Mouse (Mus musculus): ENCODE measurements at regions not wholly inside any gene's neighbourhood (a gene's known extent, or its start where the extent isn't known, plus 50 kb on each side); places are given as distances from the start of the nearest gene placed in this dataset.

- no peak for DNase-seq (ENCODE audit: low spot score)
- no peak for TF ChIP-seq TAL1 (conservative IDR thresholded peaks at IDR 0.05; ENCODE audit: low read depth, low read length)
- TF ChIP-seq POLR2AphosphoS5 (IDR thresholded peaks at IDR 0.05; ENCODE audit: insufficient replicate concordance, low read depth, low read length): no peak
- no peak for TF ChIP-seq CTCF (IDR thresholded peaks at IDR 0.05; ENCODE audit: low read depth, low read length)
- H3K4me1 ChIP-seq (ENCODE audit: insufficient read depth, low read depth, low read length): no peaks in the 10 kb centered on the region
- no peaks in the 10 kb centered on the region for H3K36me3 ChIP-seq (replicated peaks)
- H3K27me3 ChIP-seq (ENCODE audit: insufficient read depth, low read length): no peaks in the 10 kb centered on the region
- ATAC-seq (ENCODE audit: extremely low read depth, insufficient number of reproducible peaks, low FRiP score, poor library complexity, severe bottlenecking): no peak
- no peak overlapping the region for H3K4me3 ChIP-seq (ENCODE audit: low read depth, low read length)
- peaks cover 49% of the 10 kb centered on the region for H3K9me3 ChIP-seq (replicated peaks)
Observed at GRCm38 (mm10) chr3:52622530-52622929, 354.4 kb downstream of the Foxo1 start.

- H3K4me1 ChIP-seq (ENCODE audit: insufficient read depth, low read depth, low read length): no peaks in the 10 kb centered on the region
- H3K27me3 ChIP-seq (ENCODE audit: insufficient read depth, low read length): no peaks in the 10 kb centered on the region
- no peak overlapping the region for H3K4me3 ChIP-seq (ENCODE audit: low read depth, low read length)
- H3K9me3 ChIP-seq (replicated peaks): peaks cover 48% of the 10 kb centered on the region
- TF ChIP-seq TAL1 (conservative IDR thresholded peaks at IDR 0.05; ENCODE audit: low read depth, low read length) (no peak), GATA2 (IDR thresholded peaks at IDR 0.05; ENCODE audit: borderline replicate concordance, low read depth, low read length) (no peak), POLR2AphosphoS5 (IDR thresholded peaks at IDR 0.05; ENCODE audit: insufficient replicate concordance, low read depth, low read length) (no peak), GATA1 (IDR thresholded peaks at IDR 0.05; ENCODE audit: borderline replicate concordance, low read length) (no peak), CTCF (IDR thresholded peaks at IDR 0.05; ENCODE audit: low read depth, low read length) (no peak)
- ATAC-seq (ENCODE audit: extremely low read depth, insufficient number of reproducible peaks, low FRiP score, poor library complexity, severe bottlenecking) (no peak), DNase-seq (ENCODE audit: low spot score) (no peak)
- no peaks in the 10 kb centered on the region for H3K36me3 ChIP-seq (replicated peaks)
Observed at GRCm38 (mm10) chr3:52621936-52622335, 353.8 kb downstream of the Foxo1 start.

GRCm38 (mm10) chr3:52618925-52619224 is 350.7 kb downstream of the Foxo1 start:
- Histone ChIP-seq H3K4me1 (ENCODE audit: insufficient read depth, low read depth, low read length) (no peaks in the 10 kb centered on the region), H3K27me3 (ENCODE audit: insufficient read depth, low read length) (no peaks in the 10 kb centered on the region), H3K36me3 (replicated peaks) (no peaks in the 10 kb centered on the region), H3K9me3 (replicated peaks) (peaks cover 39% of the 10 kb centered on the region), H3K4me3 (ENCODE audit: low read depth, low read length) (no peak overlapping the region)
- TF ChIP-seq GATA1 (IDR thresholded peaks at IDR 0.05; ENCODE audit: borderline replicate concordance, low read length) (no peak), CTCF (IDR thresholded peaks at IDR 0.05; ENCODE audit: low read depth, low read length) (no peak), POLR2AphosphoS5 (IDR thresholded peaks at IDR 0.05; ENCODE audit: insufficient replicate concordance, low read depth, low read length) (no peak), TAL1 (conservative IDR thresholded peaks at IDR 0.05; ENCODE audit: low read depth, low read length) (no peak), GATA2 (IDR thresholded peaks at IDR 0.05; ENCODE audit: borderline replicate concordance, low read depth, low read length) (no peak)
- no peak for ATAC-seq (ENCODE audit: extremely low read depth, insufficient number of reproducible peaks, low FRiP score, poor library complexity, severe bottlenecking)
- no peak for DNase-seq (ENCODE audit: low spot score)

DNA sequence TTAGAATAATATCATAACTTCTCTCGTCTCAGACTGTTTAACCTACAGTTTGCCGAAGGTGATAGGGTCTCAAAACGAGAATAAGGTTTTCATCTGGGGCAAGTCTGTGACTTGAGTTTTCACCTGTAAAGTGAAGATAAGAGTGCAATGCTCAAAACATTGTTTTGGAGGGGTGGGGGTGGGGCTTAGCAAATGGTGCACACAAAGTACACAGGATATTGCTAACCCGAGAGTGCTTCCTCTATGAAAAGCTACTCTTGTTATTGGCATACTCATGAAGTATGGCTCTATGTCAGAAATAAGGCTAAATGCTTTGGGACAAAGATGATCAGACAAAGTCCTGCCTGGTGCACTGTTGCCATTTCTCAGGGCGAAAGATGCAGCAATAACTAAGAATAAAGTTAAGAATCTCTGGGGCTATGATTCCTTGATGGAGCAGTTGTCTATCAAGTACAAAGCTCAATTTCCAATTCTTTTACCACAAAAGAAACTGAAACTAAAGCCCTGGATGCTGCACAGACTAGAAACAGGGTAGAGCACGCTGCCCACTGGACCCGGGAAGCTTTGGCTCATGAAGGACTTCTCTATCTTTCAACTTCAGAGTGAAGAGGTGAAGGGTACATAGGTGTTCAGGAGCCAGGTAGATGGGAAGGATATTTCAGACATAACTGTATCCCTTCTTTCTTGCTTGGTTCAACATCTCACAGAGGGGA is 350.2 kb downstream of the Foxo1 start:
- peaks cover 36% of the 10 kb centered on the region for H3K9me3 ChIP-seq (replicated peaks)
- no peaks in the 10 kb centered on the region for H3K36me3 ChIP-seq (replicated peaks)
- TF ChIP-seq POLR2AphosphoS5 (IDR thresholded peaks at IDR 0.05; ENCODE audit: insufficient replicate concordance, low read depth, low read length): no peak
- no peak for TF ChIP-seq CTCF (IDR thresholded peaks at IDR 0.05; ENCODE audit: low read depth, low read length)
- no peak for TF ChIP-seq GATA2 (IDR thresholded peaks at IDR 0.05; ENCODE audit: borderline replicate concordance, low read depth, low read length)
- TF ChIP-seq TAL1 (conservative IDR thresholded peaks at IDR 0.05; ENCODE audit: low read depth, low read length): no peak
- no peak for TF ChIP-seq GATA1 (IDR thresholded peaks at IDR 0.05; ENCODE audit: borderline replicate concordance, low read length)
- H3K27me3 ChIP-seq (ENCODE audit: insufficient read depth, low read length): no peaks in the 10 kb centered on the region
- ATAC-seq (ENCODE audit: extremely low read depth, insufficient number of reproducible peaks, low FRiP score, poor library complexity, severe bottlenecking) (no peak), DNase-seq (ENCODE audit: low spot score) (no peak)
- no peaks in the 10 kb centered on the region for H3K4me1 ChIP-seq (ENCODE audit: insufficient read depth, low read depth, low read length)
- no peak overlapping the region for H3K4me3 ChIP-seq (ENCODE audit: low read depth, low read length)

DNA sequence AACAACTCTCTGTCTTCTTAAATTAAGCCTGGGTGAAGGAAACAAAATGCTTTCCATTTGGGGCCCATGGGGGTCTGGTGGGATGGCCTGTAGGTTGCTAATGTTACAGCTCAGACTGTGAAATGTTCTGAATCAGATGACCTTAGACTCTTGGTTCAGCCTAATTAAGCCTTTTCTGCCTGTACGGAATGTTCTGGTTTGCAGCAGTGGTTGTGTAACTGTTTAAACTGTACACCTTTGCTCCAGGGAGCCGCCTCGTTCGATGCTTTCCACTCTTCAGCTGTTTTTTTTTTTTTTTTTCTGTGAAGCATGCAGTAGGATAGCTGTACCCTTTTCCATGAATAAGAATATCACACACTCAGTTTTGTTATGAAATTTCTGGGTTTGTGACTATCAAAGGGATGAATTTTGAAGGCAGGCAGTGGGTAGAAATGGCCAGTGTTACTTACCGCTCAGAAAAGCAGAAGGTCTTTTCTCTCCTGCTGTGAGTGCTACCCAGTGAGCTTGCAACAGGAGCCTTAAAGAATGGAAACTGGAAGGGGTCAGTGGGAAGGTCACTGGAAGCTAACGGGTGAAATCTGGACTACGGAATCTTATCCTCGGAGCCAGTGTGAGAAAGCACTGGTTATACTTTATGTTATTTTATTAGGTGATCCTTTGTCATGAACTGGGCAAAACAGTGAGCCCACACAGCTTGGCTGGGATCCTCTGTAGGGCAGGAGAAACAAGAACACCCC is 349.4 kb downstream of the Foxo1 start:
- Histone ChIP-seq H3K4me3 (ENCODE audit: low read depth, low read length) (no peak overlapping the region), H3K4me1 (ENCODE audit: insufficient read depth, low read depth, low read length) (no peaks in the 10 kb centered on the region), H3K27me3 (ENCODE audit: insufficient read depth, low read length) (no peaks in the 10 kb centered on the region), H3K36me3 (replicated peaks) (no peaks in the 10 kb centered on the region), H3K9me3 (replicated peaks) (peaks cover 30% of the 10 kb centered on the region)
- TF ChIP-seq POLR2AphosphoS5 (IDR thresholded peaks at IDR 0.05; ENCODE audit: insufficient replicate concordance, low read depth, low read length) (no peak), CTCF (IDR thresholded peaks at IDR 0.05; ENCODE audit: low read depth, low read length) (no peak), TAL1 (conservative IDR thresholded peaks at IDR 0.05; ENCODE audit: low read depth, low read length) (no peak), GATA2 (IDR thresholded peaks at IDR 0.05; ENCODE audit: borderline replicate concordance, low read depth, low read length) (no peak), GATA1 (IDR thresholded peaks at IDR 0.05; ENCODE audit: borderline replicate concordance, low read length) (no peak)
- no peak for DNase-seq (ENCODE audit: low spot score)
- ATAC-seq (ENCODE audit: extremely low read depth, insufficient number of reproducible peaks, low FRiP score, poor library complexity, severe bottlenecking): no peak

DNA sequence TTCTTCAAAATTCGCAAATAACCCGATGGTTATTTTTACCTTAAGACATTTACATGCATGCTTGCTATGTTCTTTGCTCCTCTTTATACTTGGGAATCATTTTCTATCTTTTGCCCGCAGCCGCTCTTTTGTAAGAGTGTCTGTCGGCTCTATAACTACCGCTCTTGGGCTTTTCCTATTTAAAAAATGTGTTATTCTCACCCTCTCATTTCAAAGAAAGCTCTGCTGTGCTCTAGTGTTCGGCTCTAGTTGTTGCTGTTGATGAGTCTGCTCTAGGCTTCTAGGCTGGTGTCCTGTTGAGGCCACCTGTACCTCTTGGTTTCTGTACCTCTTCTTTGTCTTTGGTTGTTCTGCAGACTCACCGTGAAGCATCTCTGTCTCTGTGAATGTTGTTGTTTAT is 343.7 kb downstream of the Foxo1 start:
- Histone ChIP-seq H3K36me3 (replicated peaks) (no peaks in the 10 kb centered on the region), H3K9me3 (replicated peaks) (peaks cover 24% of the 10 kb centered on the region), H3K4me3 (ENCODE audit: low read depth, low read length) (no peak overlapping the region), H3K27me3 (ENCODE audit: insufficient read depth, low read length) (no peaks in the 10 kb centered on the region), H3K4me1 (ENCODE audit: insufficient read depth, low read depth, low read length) (no peaks in the 10 kb centered on the region)
- TF ChIP-seq GATA2 (IDR thresholded peaks at IDR 0.05; ENCODE audit: borderline replicate concordance, low read depth, low read length) (no peak), GATA1 (IDR thresholded peaks at IDR 0.05; ENCODE audit: borderline replicate concordance, low read length) (no peak), TAL1 (conservative IDR thresholded peaks at IDR 0.05; ENCODE audit: low read depth, low read length) (no peak)
- ATAC-seq (ENCODE audit: extremely low read depth, insufficient number of reproducible peaks, low FRiP score, poor library complexity, severe bottlenecking) (no peak), DNase-seq (ENCODE audit: low spot score) (no peak)
